Mouse (Mus musculus) heart, postnatal 0 days (tissue): ENCODE results near the gene Clcn3. TPM values are rescaled to one million over a fixed set of nuclear protein-coding genes. Genes with fewer than 3 reads are reported as not detected.

Experiments used
- ATAC-seq: fragments of 200-750 bp; cut with Nextera tagmentation; 2 replicates; pipeline ENCODE4 v1.8.0; 2017; ENCODE audit warnings: low read depth, moderate number of reproducible peaks, moderate library complexity; ENCODE audit not compliant: insufficient read depth
- DNase-seq: peaks from one replicate; pipeline ENCODE4 v3.0.0-alpha.2; 2016; ENCODE audit warnings: low spot score
- H3K27ac ChIP-seq: fragments of 300-500 bp; sonication (generic); 2 replicates; pipeline ENCODE4 v1.5.1; 2014; ENCODE audit warnings: low read depth, mild to moderate bottlenecking
- H3K27me3 ChIP-seq: fragments of 300-500 bp; sonication (generic); 2 replicates; pipeline ENCODE4 v1.6.1; 2014; ENCODE audit warnings: low read length, mixed read lengths; ENCODE audit not compliant: control insufficient read depth, insufficient read depth
- H3K36me3 ChIP-seq: fragments of 300-500 bp; sonication (generic); replicated peaks from 2 replicates; pipeline ENCODE4 v1.6.1; 2014; ENCODE audit warnings: low read length, mixed read lengths; ENCODE audit not compliant: control insufficient read depth, insufficient read depth
- H3K4me1 ChIP-seq: fragments of 300-500 bp; sonication (generic); 2 replicates; pipeline ENCODE4 v1.6.1; 2014; ENCODE audit warnings: antibody characterized with exemption; ENCODE audit not compliant: control insufficient read depth, insufficient read depth
- H3K4me2 ChIP-seq: fragments of 300-500 bp; sonication (generic); 2 replicates; pipeline ENCODE4 v1.6.1; 2014; ENCODE audit warnings: low read depth, mild to moderate bottlenecking, low read length, moderate library complexity
- H3K4me3 ChIP-seq: fragments of 300-500 bp; sonication (generic); 2 replicates; pipeline ENCODE4 v1.5.1; 2014; ENCODE audit warnings: low read depth, low read length
- H3K9ac ChIP-seq: fragments of 300-500 bp; sonication (generic); replicated peaks from 2 replicates; pipeline ENCODE4 v1.6.1; 2014; ENCODE audit warnings: low read depth, low read length, mixed read lengths
- H3K9me3 ChIP-seq: fragments of 300-500 bp; sonication (generic); replicated peaks from 2 replicates; pipeline ENCODE4 v1.6.1; 2016; ENCODE audit warnings: low read length; ENCODE audit not compliant: control insufficient read depth
- CTCF ChIP-seq: IDR thresholded peaks from 2 replicates; pipeline ENCODE4 v1.5.1; 2016; ENCODE audit warnings: antibody characterized with exemption, control low read depth, low read depth
- EP300 ChIP-seq: IDR thresholded peaks from 2 replicates; pipeline ENCODE4 v1.6.1; 2016; ENCODE audit warnings: antibody characterized with exemption, low read depth
- WGBS: fragments of 180-500 bp; shearing (Covaris S2); extraction: QIAGEN DNeasy Blood & Tissue Kit; methylation state at CpG from one replicate; pipeline ENCODE4 v1.1.7; 2014; 5-methylcytosine and 5-hydroxymethylcytosine counted together
- polyA plus RNA-seq: library from polyadenylated mRNA; unstranded; fragments of >200 nt; fragmentation: Nextera tagmentation; extraction: Ambion mirVana; gene quantifications from 2 replicates; pipeline ENCODE4 v1.2.1, GENCODE M21; 2015
- total RNA-seq: library from RNA; depleted of rRNA; stranded (reverse); fragments of >200 nt; gene quantifications from 2 replicates; pipeline ENCODE4 v1.2.3, GENCODE M21; 2014; ENCODE audit warnings: low replicate concordance

Clcn3 gene
- total and polyA plus RNA-seq, 2 experiments from 2014 or later: 17.0 to 30.3 TPM

- DNase-seq (no peak), ATAC-seq (no peak)
- Histone ChIP-seq H3K4me2 (no peak overlapping the region), H3K9ac (no peak overlapping the region), H3K4me3 (no peak overlapping the region), H3K36me3 (no peaks in the 10 kb centered on the region), H3K9me3 (no peaks in the 10 kb centered on the region), H3K27me3 (no peaks in the 10 kb centered on the region), H3K4me1 (peaks cover 14% of the 10 kb centered on the region), H3K27ac (no peak overlapping the region)
- no peak for TF ChIP-seq EP300
- no peak for TF ChIP-seq CTCF
- 93% methylated on average over 3 of the region's 3 CpGs for WGBS
These were observed 20.3 kb downstream of the Clcn3 start for GRCm38 (mm10) chr8:60962763-60963162.

GRCm38 (mm10) chr8:60956847-60957246, 26.3 kb downstream of the Clcn3 start:
- H3K9me3 ChIP-seq: no peaks in the 10 kb centered on the region

GRCm38 (mm10) chr8:60954281-60955014, 28.7 kb downstream of the Clcn3 start:
- H3K9ac ChIP-seq: peak overlapping the region; percentile 58
- no peaks in the 10 kb centered on the region for H3K9me3 ChIP-seq
- no peaks in the 10 kb centered on the region for H3K36me3 ChIP-seq
- H3K4me1 ChIP-seq: peaks cover 14% of the 10 kb centered on the region; the same call in 1 of the 2 replicates
- 2% methylated on average over 15 of the region's 15 CpGs for WGBS
- TF ChIP-seq EP300 (no peak), CTCF (no peak)
- ATAC-seq (peak; percentile 98), DNase-seq (peak; percentile 98)
- H3K27me3 ChIP-seq: no peaks in the 10 kb centered on the region
- H3K4me3 ChIP-seq: peak overlapping the region; percentile 57
- peak overlapping the region; percentile 91 for H3K27ac ChIP-seq
- peak overlapping the region; percentile 69 for H3K4me2 ChIP-seq

More at GRCm38 (mm10) chr8:60956847-60957246, 26.3 kb downstream of the Clcn3 start:
- DNase-seq: no peak
- no peaks in the 10 kb centered on the region for H3K27me3 ChIP-seq
- TF ChIP-seq CTCF (no peak), EP300 (no peak)
- WGBS: 83% methylated on average over 7 of the region's 7 CpGs
- no peak for ATAC-seq
- H3K36me3 ChIP-seq: no peaks in the 10 kb centered on the region
- no peak overlapping the region for H3K4me3 ChIP-seq
- no peak overlapping the region for H3K4me2 ChIP-seq
- H3K9ac ChIP-seq: no peak overlapping the region
- H3K27ac ChIP-seq: no peak overlapping the region
- H3K4me1 ChIP-seq: peaks cover 8% of the 10 kb centered on the region; the same call in 1 of the 2 replicates

GRCm38 (mm10) chr8:60952803-60953202, 30.3 kb downstream of the Clcn3 start:
- peaks cover 14% of the 10 kb centered on the region; the same call in 1 of the 2 replicates for H3K4me1 ChIP-seq
- no peaks in the 10 kb centered on the region for H3K9me3 ChIP-seq
- H3K9ac ChIP-seq: 0 out of 2 replicates have a peak overlapping the region, but pooled peaks have one; percentile 33
- no peaks in the 10 kb centered on the region for H3K27me3 ChIP-seq
- WGBS: 44% methylated on average over 5 of the region's 5 CpGs
- no peaks in the 10 kb centered on the region for H3K36me3 ChIP-seq
- ATAC-seq (no peak), DNase-seq (no peak)
- H3K27ac ChIP-seq: peak overlapping the region; percentile 60
- TF ChIP-seq EP300 (no peak), CTCF (no peak)
- H3K4me3 ChIP-seq: peak overlapping the region; percentile 27
- H3K4me2 ChIP-seq: peak overlapping the region; percentile 54

- no peak for ATAC-seq
- no peak overlapping the region for H3K4me3 ChIP-seq
- no peaks in the 10 kb centered on the region for H3K9me3 ChIP-seq
- H3K4me1 ChIP-seq: peaks cover 14% of the 10 kb centered on the region; the same call in 1 of the 2 replicates
- peak overlapping the region; percentile 54; the same call in 1 of the 2 replicates for H3K4me2 ChIP-seq
- DNase-seq: no peak
- WGBS: 97% methylated on average over 1 of the region's 1 CpGs
- no peak overlapping the region for H3K27ac ChIP-seq
- TF ChIP-seq EP300 (no peak), CTCF (no peak)
- no peaks in the 10 kb centered on the region for H3K27me3 ChIP-seq
- no peak overlapping the region for H3K9ac ChIP-seq
- H3K36me3 ChIP-seq: no peaks in the 10 kb centered on the region
These were observed 31.3 kb downstream of the Clcn3 start for GRCm38 (mm10) chr8:60951757-60952156.
